Mouse (Mus musculus) liver, embryonic 14.5 days (tissue): ENCODE measurements around the gene Chmp1a.

Experiments used
- CTCF ChIP-seq: IDR thresholded peaks from 2 replicates; pipeline ENCODE4 v1.5.1; 2016; ENCODE audit warnings: antibody characterized with exemption, low read depth, control low read depth
- EP300 ChIP-seq: IDR thresholded peaks from 2 replicates; pipeline ENCODE4 v1.6.1; 2016; ENCODE audit warnings: antibody characterized with exemption, low read depth

DNA sequence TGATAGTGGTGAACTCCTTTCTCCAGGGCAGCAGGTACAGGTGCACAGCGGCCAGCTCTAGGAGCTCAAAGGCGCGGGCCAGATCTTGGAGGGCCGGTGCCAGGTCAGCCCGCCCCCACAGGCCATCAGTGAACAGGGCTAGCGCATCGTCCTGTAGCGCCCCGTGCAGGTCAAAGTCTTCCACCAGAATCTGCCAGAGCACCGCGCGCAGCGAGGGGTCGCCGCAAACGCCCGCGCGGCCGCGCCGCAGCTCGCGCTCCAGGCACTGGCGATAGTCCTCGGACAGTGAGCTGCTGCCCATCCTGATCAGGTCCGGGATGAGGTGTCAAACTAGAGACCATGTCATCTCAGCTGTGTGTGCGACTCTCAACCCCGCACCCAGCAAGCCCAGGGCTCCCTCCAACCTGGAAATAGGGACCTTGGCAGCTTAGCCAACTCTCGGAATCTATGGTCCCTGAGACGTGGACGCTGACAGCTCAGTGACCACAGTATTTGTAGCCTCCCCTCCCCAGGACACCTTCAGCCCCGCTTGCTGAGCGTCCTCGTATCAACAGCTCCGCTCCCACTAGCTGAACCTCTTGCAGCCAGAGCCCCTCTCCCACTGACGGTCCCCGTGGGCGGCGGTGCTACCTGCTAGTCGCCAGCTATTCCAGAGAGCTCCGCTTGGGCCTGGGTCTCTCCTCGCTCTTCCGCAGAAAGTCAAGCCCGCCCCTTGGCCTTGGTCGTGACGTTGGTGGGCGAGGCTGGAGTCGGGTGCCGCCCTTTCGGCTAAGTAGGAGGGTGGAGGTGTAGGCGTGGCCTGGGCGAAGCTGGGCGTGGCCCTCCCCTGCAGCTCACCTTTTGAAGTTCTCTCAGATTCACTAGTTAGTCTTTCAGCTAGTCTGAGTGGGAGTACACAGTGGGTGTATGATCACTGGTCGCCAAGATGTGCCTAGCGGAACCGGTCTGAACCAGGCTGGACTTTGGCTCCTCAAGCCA is 23.2 kb upstream of the Chmp1a start, which contains the start of gene Spata2l:
- TF ChIP-seq EP300: no peak
- peak; percentile 34; the same call in 1 of the 2 replicates for TF ChIP-seq CTCF
